Mouse (Mus musculus) c-Kit-negative CD71-positive TER-119-positive erythroid progenitor cells, embryonic 14.5 days (primary cell): ENCODE results near the gene Rad54l2.

Experiments used
- DNase-seq: peaks from one replicate; pipeline ENCODE4 v3.0.0-alpha.2; 2013; ENCODE audit warnings: low read depth, low spot score

Rad54l2 gene

DNA sequence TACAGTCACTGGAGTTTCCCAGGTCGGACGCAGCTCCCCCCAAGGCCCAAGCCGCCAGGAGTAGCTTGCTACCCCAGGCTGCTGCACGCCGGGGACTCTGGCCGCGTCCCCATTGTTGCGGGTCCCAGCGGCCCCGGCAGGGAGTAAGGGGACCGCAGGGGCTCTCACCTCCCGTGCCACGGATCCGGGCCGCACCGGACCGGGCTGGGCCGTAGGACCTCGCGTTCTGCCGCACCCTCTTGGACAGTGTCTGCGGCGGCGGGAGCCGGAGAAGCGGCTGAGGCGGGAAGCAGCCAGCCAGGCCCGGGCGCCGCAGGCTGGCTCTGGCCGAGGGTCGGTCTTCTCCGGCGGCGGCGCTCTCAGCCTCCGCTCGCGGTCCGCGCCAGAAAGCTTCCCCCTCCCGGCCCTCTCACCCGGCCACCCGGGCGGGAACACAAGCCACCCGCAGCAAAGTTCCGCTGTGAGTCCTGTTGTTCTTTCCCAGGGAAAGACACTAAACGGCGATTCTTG is at the start of gene Rad54l2:
Gene Rad54l2 (minus strand): TSS at position 383 of the 510 bp plus-strand sequence.
- peak; percentile 61 for DNase-seq

GRCm38 (mm10) chr9:106822381-106823104 is 33.5 kb upstream of the Rad54l2 start:
- DNase-seq = peak; percentile 85

- peak; percentile 97 for DNase-seq
These were observed 32.8 kb upstream of the Rad54l2 start, which contains the start of gene Dcaf1 for GRCm38 (mm10) chr9:106821618-106822380. Gene Dcaf1, plus strand, starts transcription at chr9:106821874.

DNA sequence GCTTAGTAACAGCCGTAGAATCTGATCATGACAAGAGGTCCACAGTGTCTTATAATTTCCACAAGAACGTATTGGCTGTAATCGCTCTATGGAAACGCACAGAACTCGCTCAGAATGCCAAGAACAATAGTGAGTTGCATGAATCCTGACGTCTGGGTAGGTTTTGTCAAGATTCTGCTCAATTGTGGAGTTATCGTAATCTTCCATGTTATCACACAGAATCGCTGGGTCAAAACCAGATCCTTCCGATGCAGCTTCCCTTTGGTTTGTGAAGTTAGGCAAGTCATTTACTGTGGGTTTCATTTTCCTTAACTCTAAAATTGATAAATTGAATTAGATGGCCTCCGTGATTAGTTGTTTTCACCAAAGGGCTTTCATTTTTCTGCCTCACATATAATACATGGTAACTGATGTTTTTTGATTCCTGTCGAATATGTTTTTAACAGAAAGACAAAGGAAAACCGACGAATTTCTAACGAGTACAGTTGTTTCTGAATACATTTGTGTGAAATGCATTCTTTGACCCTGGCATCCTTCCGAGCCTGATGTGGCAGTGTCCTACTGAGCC is 32.1 kb upstream of the Rad54l2 start:
- peak; percentile 21 for DNase-seq

DNA sequence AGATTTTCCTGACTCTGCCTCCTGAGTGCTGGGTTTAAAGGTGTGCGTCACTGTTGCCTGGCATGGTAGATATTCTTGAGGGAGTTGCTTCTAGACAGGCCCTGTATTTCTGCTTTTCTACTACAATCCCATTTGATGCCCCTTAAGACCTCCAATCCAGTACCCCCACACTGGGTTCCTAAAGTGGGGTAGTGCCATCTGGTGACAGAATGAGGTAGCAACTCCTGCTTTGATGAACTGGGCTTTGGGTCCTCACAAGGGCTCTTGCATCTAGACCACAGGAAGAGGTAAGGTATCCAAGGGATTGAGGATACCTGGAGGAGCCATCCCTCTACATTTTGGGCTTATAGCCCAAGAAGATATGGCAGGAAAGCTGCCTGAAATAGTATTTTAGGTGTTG is 30.2 kb upstream of the Rad54l2 start:
- no peak for DNase-seq

DNA sequence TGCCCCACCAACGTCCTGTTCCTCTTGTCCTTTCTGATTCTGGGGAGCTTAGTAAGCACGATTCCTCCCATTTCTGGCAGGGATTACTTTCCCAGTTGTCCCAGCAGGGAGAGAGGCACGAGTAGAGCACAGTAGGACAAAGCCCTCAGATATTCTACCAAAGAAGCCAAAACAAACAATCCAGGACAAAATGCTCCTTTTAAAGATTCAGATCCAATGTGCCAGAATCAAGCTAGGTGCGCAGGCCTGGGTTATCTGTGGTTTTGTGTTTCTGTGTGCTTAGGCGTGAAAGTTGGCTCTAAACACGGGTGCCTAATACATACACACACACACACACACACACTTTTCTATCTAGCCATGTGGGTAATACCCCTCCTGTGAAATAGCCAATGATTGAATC is 29.2 kb upstream of the Rad54l2 start:
- DNase-seq = no peak

DNA sequence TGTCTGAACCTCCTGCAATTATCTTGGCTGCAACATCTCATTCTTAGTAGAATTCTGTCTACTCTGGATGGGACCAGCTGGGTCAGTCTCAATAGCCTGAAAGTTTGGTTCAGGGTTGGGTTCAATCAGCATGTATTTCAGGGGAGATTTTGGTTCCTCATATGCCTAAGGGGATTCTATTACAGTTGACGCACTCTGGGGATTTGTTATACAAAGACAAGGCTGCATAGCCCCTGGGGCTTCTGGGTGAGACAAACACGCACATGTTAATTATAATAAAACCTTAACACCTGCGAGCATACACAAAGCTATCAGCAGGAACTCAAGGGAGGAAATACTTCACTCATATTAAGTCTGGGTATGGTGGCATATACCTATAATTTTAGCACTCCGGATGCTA is 17.5 kb upstream of the Rad54l2 start:
- no peak for DNase-seq

DNA sequence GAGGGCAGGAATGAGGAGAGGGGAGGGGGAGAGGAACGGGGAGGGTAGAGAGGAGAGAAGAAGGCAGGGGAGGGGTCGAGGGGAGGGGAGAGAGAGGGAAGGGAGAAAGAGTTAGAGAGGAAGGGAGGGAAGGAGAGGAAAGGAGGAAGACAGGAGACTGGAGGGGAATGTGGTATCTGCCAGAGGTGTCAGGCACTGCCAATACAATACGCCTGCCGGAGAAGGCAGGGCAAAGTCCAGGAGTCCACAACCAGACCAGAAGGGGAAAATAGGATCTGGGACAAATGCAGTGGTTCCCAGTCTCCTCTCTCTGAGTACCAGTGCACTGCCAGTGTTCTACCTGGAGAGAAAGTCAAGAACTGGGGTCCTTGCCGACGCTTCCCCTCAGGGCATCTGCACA is 1.8 kb upstream of the Rad54l2 start:
- no peak for DNase-seq

DNA sequence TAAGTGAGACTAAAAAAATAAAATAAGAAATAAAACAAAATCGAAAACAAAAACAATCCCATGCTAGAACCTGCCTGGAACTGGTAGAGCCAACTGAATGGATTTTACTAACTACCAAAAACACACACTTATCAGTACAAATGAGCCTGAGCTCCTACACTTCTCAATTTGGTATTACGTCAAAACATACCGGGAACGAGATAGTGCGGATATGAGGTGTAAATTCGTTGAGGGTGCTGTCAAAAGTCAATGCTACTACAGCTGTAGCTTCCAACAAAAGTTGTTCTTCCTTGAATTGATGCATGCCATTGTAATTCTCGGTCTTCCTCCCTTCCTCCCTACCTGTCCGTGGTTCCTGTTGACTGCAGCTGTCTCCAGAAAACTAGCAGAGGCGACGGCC is 369 bp upstream of the Rad54l2 start:
- no peak for DNase-seq

DNA sequence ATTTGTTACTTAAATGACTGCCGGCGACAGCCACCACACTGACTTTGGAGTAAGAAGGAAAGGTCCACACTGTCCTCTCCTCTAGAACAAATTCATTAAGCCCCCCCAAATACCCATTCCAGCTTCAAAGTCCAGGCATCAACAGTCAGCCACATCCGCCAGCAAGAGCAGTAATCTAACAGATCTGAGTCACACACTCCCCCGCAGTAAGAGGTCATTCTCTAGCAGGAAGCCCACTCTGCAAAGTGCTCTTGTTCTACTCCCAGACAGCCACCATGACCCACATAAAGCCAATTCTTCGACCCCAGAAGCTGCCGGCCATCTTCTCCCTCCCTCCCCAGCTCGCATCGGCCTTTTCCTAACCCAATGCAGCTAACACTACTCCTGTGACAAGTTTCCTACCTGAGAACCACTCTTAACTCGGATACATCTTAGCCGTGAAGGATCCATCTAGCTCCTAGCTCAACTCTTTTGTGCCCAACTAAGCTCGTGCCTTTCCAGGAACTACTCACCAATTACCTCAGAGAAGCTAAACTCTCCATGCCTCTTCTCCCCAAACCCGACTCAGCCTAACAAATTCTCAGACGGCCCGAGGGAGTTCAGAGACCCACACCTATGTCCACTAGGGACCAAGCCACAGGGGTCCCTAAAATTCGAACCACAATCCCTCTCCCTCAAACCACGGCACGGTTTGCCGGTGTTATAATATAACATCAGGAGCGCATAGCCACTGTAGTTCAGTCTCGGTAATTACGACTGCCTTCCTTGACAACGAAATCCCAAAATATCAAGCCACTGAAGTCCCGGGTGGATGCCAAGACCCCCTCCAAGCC is 799 bp downstream of the Rad54l2 start:
- no peak for DNase-seq

DNA sequence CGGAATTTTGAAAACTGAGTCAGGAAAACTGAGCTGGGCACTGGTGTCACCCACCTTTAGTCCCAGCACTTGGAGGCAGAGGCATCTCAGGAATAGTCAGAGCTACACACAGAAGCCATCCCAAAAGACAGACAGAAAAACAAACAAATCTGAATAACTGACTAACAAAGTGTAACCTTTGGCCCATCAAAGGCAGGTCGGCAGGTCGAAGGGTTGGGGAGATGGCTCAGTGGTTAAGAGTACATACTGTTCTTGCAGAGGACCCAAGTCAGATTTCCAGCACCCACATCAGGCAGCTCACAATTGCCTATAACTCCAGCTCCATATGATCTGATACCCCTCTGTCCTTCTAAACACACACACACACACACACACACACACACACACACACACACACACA is 3.8 kb downstream of the Rad54l2 start:
- no peak for DNase-seq

- no peak for DNase-seq
These were observed 5.4 kb downstream of the Rad54l2 start for GRCm38 (mm10) chr9:106783554-106783953.

- DNase-seq = no peak
These were observed 8.9 kb downstream of the Rad54l2 start for GRCm38 (mm10) chr9:106780086-106780485.

- DNase-seq = no peak
These were observed 10.7 kb downstream of the Rad54l2 start for GRCm38 (mm10) chr9:106778319-106778718.

DNA sequence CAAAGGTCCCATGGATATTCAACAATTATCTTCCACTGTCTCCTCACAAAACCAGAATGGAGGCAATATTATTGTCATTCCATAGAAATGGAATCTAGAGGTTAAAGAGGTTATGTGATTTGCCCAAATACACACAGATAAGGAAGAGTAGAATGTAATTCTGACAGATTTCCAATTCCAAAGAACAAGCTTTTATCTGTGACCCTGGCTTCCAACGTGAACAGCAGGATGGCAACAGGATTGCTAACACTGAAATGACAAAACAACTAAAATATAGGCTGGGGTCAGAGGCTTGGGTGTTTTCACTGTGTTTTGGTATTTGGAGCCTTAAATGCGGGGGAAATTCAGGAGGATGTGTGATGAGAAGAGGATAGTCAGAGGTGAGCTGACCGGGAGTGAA is 11.6 kb downstream of the Rad54l2 start:
- DNase-seq = no peak

- DNase-seq = no peak
These were observed 12.9 kb downstream of the Rad54l2 start for GRCm38 (mm10) chr9:106776116-106776515.

DNA sequence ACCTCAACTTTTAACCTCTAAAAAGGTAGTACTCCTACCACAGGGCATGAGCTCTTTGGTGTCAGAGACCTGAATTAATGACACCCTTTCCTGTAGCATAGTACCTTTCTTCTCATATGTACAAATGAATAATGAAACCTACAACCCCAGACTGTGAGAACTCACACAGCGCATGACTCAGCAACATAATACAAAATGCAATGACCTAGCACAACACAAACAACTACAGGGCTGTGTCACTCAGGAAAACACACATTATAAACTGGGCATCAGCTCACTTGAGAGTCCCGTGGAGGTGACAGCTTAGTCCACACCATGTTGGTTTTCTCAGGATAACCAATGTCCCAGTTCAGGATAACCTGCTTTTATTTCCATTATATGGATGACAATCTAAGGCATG is 17.2 kb downstream of the Rad54l2 start:
- no peak for DNase-seq

- DNase-seq = no peak
These were observed 18.8 kb downstream of the Rad54l2 start for GRCm38 (mm10) chr9:106770216-106770615.

GRCm38 (mm10) chr9:106769781-106770180 is 19.2 kb downstream of the Rad54l2 start:
- no peak for DNase-seq

- no peak for DNase-seq
These were observed 32.6 kb downstream of the Rad54l2 start for GRCm38 (mm10) chr9:106756421-106756820.

DNA sequence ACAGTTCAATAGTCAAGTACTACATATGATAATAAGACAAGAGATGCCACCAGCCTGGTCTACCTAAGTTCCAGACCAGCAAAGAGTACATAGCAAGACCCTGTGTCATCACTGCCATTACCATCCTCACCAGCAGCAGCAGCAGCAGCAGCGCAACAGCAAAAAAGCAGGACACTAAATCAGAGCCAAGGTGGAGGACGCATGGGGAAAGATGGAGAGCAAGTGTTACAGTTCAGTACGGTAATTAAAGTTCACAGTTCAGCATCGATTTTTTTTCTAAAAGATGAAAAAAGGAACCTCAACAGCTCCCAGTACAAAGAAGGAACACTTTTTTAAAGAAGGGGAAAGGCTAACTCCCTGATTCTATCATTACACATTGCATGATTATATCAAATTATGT is 33.2 kb downstream of the Rad54l2 start:
- DNase-seq = no peak

DNA sequence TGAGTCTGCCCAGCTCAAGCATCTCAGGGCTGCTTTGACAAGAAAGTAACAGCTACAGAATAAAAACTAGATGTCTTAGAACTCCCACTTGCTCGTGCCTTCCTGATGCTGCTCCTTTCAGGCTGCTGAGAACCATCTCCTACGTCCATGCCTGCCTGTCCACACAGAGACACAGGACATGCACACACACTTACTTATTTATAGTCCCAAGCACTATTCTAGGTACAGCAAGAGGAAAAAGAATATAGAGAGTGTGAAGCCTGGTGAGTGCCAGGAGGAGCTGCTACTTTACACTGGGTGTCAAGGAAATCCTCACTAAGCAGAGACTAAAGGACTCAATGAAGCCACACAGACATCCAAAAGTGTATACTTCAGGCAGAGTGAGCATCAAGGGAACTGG is 34.7 kb downstream of the Rad54l2 start:
- DNase-seq = no peak
